Mouse (Mus musculus) liver, postnatal 0 days (tissue): ENCODE data around the gene Fkbp9.

Source experiments
- CTCF ChIP-seq: sonication (generic); IDR thresholded peaks from 2 replicates; pipeline ENCODE4 v1.5.1; 2016; ENCODE audit warnings: antibody characterized with exemption, low read depth
- EP300 ChIP-seq: IDR thresholded peaks from 2 replicates; pipeline ENCODE4 v1.6.1; 2016; ENCODE audit warnings: antibody characterized with exemption, low read depth, mild to moderate bottlenecking

DNA sequence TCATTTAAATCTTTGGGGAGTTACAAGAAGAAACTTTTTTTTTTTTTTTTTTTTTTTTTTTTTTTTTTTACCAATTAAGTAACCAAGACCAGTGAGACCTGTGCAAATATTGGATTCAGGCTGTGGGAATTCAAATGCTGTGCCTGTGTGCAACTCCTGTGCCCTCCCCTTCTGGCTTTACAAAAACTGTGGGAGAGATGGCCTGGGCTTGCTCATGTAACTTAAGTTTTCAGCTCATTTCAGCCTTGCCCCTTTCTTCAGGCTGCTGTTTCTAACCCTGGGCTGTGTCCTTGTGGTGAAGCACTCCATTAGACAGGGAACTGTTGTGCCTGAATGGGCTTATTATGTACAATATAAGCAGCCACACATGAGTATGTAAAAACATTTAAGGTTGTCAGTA lies 971 bp downstream of the Fkbp9 start:
- TF ChIP-seq CTCF (no peak), EP300 (no peak)
